Mouse (Mus musculus): ENCODE data around the gene Higd2a.

GRCm38 (mm10) chr13:54571637-54572036 lies 18.4 kb upstream of the Higd2a start:
- no peak for TF ChIP-seq CTCF (IDR thresholded peaks at IDR 0.05; ENCODE audit: borderline replicate concordance, control insufficient read depth, extremely low read depth, insufficient read depth, low read length, poor library complexity)
- no peak for TF ChIP-seq POLR2A (IDR thresholded peaks at IDR 0.05; ENCODE audit: control insufficient read depth, extremely low read depth, insufficient read depth, low read length, poor library complexity)
